Mouse (Mus musculus) intestine, embryonic 16.5 days (tissue): ENCODE measurements around the gene Ism2. TPM values are rescaled to one million over a fixed set of nuclear protein-coding genes. Genes with fewer than 3 reads are reported as not detected.

Experiments
- ATAC-seq: fragments of 200-750 bp; cut with Nextera tagmentation; 2 replicates; pipeline ENCODE4 v1.8.0; 2017; ENCODE audit warnings: moderate TSS enrichment, moderate library complexity
- H3K27ac ChIP-seq: fragments of 300-500 bp; sonication (generic); 2 replicates; pipeline ENCODE4 v1.5.1; 2014; ENCODE audit warnings: mild to moderate bottlenecking, low read length
- H3K27me3 ChIP-seq: fragments of 300-500 bp; sonication (generic); replicated peaks from 2 replicates; pipeline ENCODE4 v1.6.1; 2014; ENCODE audit warnings: low read length, control low read depth, mixed read lengths; ENCODE audit not compliant: control insufficient read depth, insufficient read depth
- H3K36me3 ChIP-seq: fragments of 300-500 bp; sonication (generic); 2 replicates; pipeline ENCODE4 v1.6.1; 2014; ENCODE audit warnings: low read length, control low read depth; ENCODE audit not compliant: control insufficient read depth, insufficient read depth
- H3K4me1 ChIP-seq: fragments of 300-500 bp; sonication (generic); 2 replicates; pipeline ENCODE4 v1.6.1; 2014; ENCODE audit warnings: low read length, control low read depth, mixed read lengths; ENCODE audit not compliant: control insufficient read depth, insufficient read depth
- H3K4me2 ChIP-seq: fragments of 300-500 bp; sonication (generic); 2 replicates; pipeline ENCODE4 v1.6.1; 2014; ENCODE audit warnings: low read depth, low read length, control low read depth
- H3K4me3 ChIP-seq: fragments of 300-500 bp; sonication (generic); 2 replicates; pipeline ENCODE4 v1.5.1; 2014; ENCODE audit warnings: mild to moderate bottlenecking, low read length
- H3K9ac ChIP-seq: fragments of 300-500 bp; sonication (generic); 2 replicates; pipeline ENCODE4 v1.6.1; 2014; ENCODE audit warnings: low read depth, low read length
- H3K9me3 ChIP-seq: fragments of 300-500 bp; sonication (generic); 2 replicates; pipeline ENCODE4 v1.6.1; 2016; ENCODE audit warnings: low read length, control low read depth; ENCODE audit not compliant: control insufficient read depth
- WGBS: fragments of 180-500 bp; shearing (Covaris S2); extraction: QIAGEN DNeasy Blood & Tissue Kit; methylation state at CpG from one replicate; pipeline ENCODE4 v1.1.7; 2014; 5-methylcytosine and 5-hydroxymethylcytosine counted together
- polyA plus RNA-seq: library from polyadenylated mRNA; unstranded; fragments of >200 nt; fragmentation: Nextera tagmentation; extraction: Ambion mirVana; gene quantifications from 2 replicates; pipeline ENCODE4 v1.2.1, GENCODE M21; 2015

Gene Ism2
- polyA plus RNA-seq, 1 experiment from 2014 or later: 0.49 TPM

DNA sequence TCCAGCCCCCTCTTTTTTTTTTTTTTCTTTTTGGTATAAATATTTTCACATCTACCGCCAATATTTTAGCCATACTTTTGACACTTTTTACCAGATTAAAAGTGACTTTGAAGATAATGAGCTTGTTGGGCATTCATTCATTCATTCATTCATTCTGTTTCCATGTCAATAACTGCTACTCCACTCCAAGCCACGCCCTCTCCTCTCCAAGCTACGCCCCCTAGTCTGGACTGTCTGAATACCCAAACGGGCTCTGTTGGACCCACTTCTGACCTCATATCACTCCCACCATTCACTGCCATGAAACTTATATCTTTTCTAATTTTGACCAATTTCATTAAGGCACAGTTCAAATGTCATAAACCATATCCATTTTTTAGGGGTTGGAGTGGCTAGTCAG lies 1.7 kb upstream of the Ism2 start:
- Histone ChIP-seq H3K36me3 (no peaks in the 10 kb centered on the region), H3K27me3 (peaks cover 12% of the 10 kb centered on the region), H3K27ac (no peak overlapping the region), H3K9ac (no peak overlapping the region), H3K4me2 (no peak overlapping the region), H3K4me3 (no peak overlapping the region), H3K9me3 (no peaks in the 10 kb centered on the region), H3K4me1 (peaks cover 14% of the 10 kb centered on the region)
- WGBS: 51% methylated on average over 4 of the region's 4 CpGs
- ATAC-seq: no peak

DNA sequence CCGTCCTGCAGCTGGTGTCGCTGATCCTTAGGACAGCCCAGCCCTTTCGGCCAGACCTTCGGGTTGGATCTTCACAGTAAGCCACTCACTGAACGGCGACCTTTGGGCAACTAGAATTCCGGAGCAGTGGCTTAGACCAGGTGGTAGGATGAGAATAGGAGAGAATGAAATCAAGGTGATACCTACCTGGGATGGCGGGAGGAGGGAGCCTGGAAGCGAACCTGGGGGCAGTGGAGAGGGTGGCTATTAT lies 861 bp upstream of the Ism2 start:
- WGBS: 1% methylated on average over 9 of the region's 9 CpGs
- Histone ChIP-seq H3K4me1 (peaks cover 14% of the 10 kb centered on the region), H3K4me3 (peak overlapping the region; percentile 79), H3K4me2 (peak overlapping the region; percentile 99), H3K9ac (peak overlapping the region; percentile 76), H3K9me3 (no peaks in the 10 kb centered on the region), H3K27me3 (peaks cover 12% of the 10 kb centered on the region), H3K36me3 (no peaks in the 10 kb centered on the region), H3K27ac (no peak overlapping the region)
- ATAC-seq: peak; percentile 29

DNA sequence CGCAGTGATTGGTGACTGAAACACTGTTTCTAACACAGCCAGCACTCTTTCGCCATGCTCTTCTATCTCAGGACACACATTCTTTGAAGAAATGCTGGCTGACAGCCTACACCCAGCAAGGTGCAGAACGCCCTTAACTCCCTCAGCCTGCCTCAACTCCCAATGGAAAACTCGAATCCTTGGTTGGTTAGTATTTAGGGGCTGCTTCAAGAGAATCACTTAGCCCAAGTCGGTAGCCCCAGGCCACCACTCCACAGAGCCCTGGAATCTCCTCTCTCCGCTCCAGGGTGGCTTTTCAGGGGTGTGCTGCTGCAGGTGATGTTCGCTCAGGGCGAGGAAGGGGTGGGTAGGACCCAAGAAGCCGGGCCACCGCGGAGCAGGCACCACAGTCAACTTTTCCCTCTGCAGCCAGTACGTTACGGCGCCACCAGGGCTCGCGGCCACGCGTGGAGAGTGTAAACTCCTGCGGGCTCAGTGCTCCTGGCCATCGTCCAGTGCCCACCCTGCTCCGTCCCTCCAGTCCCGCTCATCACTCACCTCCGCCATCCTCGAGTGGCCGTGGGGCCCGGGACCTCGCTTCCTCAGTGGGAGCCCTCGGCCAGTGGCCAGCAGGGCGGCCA lies 358 bp downstream of the Ism2 start:
- peaks cover 14% of the 10 kb centered on the region for H3K4me1 ChIP-seq
- no peaks in the 10 kb centered on the region for H3K9me3 ChIP-seq
- peak overlapping the region; percentile 79 for H3K4me3 ChIP-seq
- peaks cover 12% of the 10 kb centered on the region for H3K27me3 ChIP-seq
- no peaks in the 10 kb centered on the region for H3K36me3 ChIP-seq
- no peak overlapping the region for H3K27ac ChIP-seq
- WGBS: 10% methylated on average over 29 of the region's 29 CpGs
- peak; percentile 32 for ATAC-seq
- H3K4me2 ChIP-seq: peak overlapping the region; percentile 99
- peak overlapping the region; percentile 76 for H3K9ac ChIP-seq

- WGBS: 84% methylated on average over 6 of the region's 6 CpGs
- H3K27me3 ChIP-seq: no peaks in the 10 kb centered on the region
- no peaks in the 10 kb centered on the region; the same call in 1 of the 2 replicates for H3K4me1 ChIP-seq
- H3K4me2 ChIP-seq: no peak overlapping the region
- H3K4me3 ChIP-seq: no peak overlapping the region
- no peak for ATAC-seq
- no peaks in the 10 kb centered on the region for H3K9me3 ChIP-seq
- H3K27ac ChIP-seq: no peak overlapping the region
- no peak overlapping the region for H3K9ac ChIP-seq
- no peaks in the 10 kb centered on the region for H3K36me3 ChIP-seq
Observed at GRCm38 (mm10) chr12:87293934-87294333, 5.6 kb downstream of the Ism2 start.

GRCm38 (mm10) chr12:87289100-87289499 lies 10.4 kb downstream of the Ism2 start:
- Histone ChIP-seq H3K4me2 (no peak overlapping the region), H3K9ac (no peak overlapping the region), H3K4me1 (no peaks in the 10 kb centered on the region), H3K4me3 (no peak overlapping the region), H3K27me3 (no peaks in the 10 kb centered on the region), H3K36me3 (no peaks in the 10 kb centered on the region), H3K9me3 (no peaks in the 10 kb centered on the region), H3K27ac (no peak overlapping the region)
- WGBS: 90% methylated on average over 5 of the region's 5 CpGs
- no peak for ATAC-seq

- H3K36me3 ChIP-seq: no peaks in the 10 kb centered on the region
- no peak overlapping the region for H3K4me2 ChIP-seq
- ATAC-seq: no peak
- H3K27me3 ChIP-seq: no peaks in the 10 kb centered on the region
- no peaks in the 10 kb centered on the region for H3K9me3 ChIP-seq
- H3K27ac ChIP-seq: no peak overlapping the region
- no peaks in the 10 kb centered on the region for H3K4me1 ChIP-seq
- H3K4me3 ChIP-seq: no peak overlapping the region
- no peak overlapping the region for H3K9ac ChIP-seq
- WGBS: 80% methylated on average over 5 of the region's 5 CpGs
Observed at GRCm38 (mm10) chr12:87284726-87285125, 14.8 kb downstream of the Ism2 start.

DNA sequence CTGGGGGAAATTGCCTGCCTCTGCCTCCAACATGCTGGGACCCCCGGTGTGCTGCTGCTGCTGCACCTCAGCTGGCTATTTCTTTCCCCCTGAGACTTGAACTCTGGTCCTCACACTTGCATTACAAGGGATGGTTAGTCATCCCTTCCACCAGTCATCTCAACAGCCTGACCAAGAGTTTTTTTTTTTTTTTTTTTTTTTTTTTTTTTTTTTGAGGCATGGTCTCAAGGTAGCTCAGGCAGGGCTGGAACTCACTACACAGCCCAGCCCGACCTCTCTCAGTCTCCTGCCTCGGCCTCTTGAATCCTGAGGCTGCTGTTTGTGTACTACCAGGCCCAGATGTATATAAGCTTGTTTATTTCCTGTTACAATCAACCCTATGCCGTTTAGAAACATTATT lies 15.2 kb downstream of the Ism2 start:
- 70% methylated on average over 4 of the region's 4 CpGs for WGBS

DNA sequence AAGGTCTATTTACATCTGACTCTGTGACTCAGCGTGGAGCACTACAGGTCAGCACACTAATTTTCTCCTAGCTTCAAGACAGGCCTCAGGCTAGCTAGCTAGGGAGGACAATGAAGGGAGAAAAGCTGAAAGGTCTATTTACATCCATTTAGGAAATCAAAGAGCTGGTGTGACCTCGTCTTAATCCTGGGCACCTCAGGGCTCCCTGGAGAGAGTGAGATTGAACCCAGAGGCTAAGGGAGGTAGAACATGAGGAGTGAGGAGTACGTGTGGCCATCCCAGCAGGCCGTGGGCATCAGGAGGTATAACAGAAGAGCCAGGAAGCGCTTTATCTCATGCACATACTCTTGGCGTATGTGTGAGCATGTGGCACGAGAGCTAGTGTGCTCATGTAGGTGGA lies 15.8 kb downstream of the Ism2 start:
- no peak overlapping the region for H3K4me3 ChIP-seq
- no peak overlapping the region for H3K27ac ChIP-seq
- WGBS: 80% methylated on average over 7 of the region's 7 CpGs
- no peak overlapping the region for H3K9ac ChIP-seq
- no peak overlapping the region for H3K4me2 ChIP-seq
- H3K36me3 ChIP-seq: no peaks in the 10 kb centered on the region
- H3K27me3 ChIP-seq: no peaks in the 10 kb centered on the region
- H3K4me1 ChIP-seq: peaks cover 4% of the 10 kb centered on the region
- no peak for ATAC-seq
- no peaks in the 10 kb centered on the region for H3K9me3 ChIP-seq

More for the DNA sequence above, 15.2 kb downstream of the Ism2 start:
- H3K27ac ChIP-seq: no peak overlapping the region
- no peaks in the 10 kb centered on the region for H3K27me3 ChIP-seq
- H3K4me1 ChIP-seq: no peaks in the 10 kb centered on the region
- ATAC-seq: no peak
- H3K9ac ChIP-seq: no peak overlapping the region
- H3K36me3 ChIP-seq: no peaks in the 10 kb centered on the region
- H3K4me3 ChIP-seq: no peak overlapping the region
- no peak overlapping the region for H3K4me2 ChIP-seq
- no peaks in the 10 kb centered on the region for H3K9me3 ChIP-seq

- WGBS: 88% methylated on average over 4 of the region's 4 CpGs
- ATAC-seq: no peak
Observed at GRCm38 (mm10) chr12:87282743-87283142, 16.8 kb downstream of the Ism2 start.

DNA sequence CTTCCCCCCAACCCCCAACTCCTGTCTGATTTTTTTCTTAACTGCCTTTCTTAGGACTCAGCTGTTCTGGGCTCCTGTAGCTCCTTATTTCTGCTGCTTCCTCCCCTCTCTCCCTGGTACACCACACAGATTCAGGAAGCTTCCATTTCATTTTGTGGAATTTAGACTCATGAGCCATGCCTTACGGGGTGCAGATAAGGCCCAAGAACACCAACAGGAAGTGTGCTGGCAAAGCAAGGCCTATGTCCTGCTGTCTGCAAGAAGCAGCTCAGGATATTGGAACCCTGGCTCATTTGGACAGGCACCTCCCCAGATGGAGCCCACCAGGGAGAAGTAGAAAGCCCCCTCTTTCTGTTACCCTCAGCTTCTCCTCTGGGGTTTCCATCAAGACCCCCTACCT lies 17.7 kb downstream of the Ism2 start:
- ATAC-seq: 0 out of 2 replicates have a peak, but pooled peaks have one; percentile 12
- Histone ChIP-seq H3K27ac (no peak overlapping the region), H3K36me3 (no peaks in the 10 kb centered on the region), H3K9me3 (no peaks in the 10 kb centered on the region), H3K4me1 (peaks cover 12% of the 10 kb centered on the region), H3K27me3 (no peaks in the 10 kb centered on the region), H3K4me2 (no peak overlapping the region), H3K9ac (no peak overlapping the region), H3K4me3 (no peak overlapping the region)
- 57% methylated on average over 1 of the region's 1 CpGs for WGBS

More at GRCm38 (mm10) chr12:87282743-87283142, 16.8 kb downstream of the Ism2 start:
- Histone ChIP-seq H3K9me3 (no peaks in the 10 kb centered on the region), H3K36me3 (no peaks in the 10 kb centered on the region), H3K27ac (no peak overlapping the region), H3K4me2 (no peak overlapping the region), H3K4me3 (no peak overlapping the region), H3K4me1 (peaks cover 12% of the 10 kb centered on the region), H3K27me3 (no peaks in the 10 kb centered on the region), H3K9ac (no peak overlapping the region)
